Mouse (Mus musculus) G1E (cell line): ENCODE data around the gene Unc5b. TPM values are rescaled to one million over a fixed set of nuclear protein-coding genes. Genes with fewer than 3 reads are reported as not detected.

Experiments
- ATAC-seq: 2 replicates; pipeline ENCODE4 v1.8.0; 2016; ENCODE audit warnings: mild to moderate bottlenecking; ENCODE audit not compliant: insufficient number of reproducible peaks, poor library complexity, low FRiP score, severe bottlenecking; ENCODE audit errors: extremely low read depth
- DNase-seq: peaks from one replicate; pipeline ENCODE4 v3.0.0; 2012; ENCODE audit warnings: low spot score
- H3K27me3 ChIP-seq: 2 replicates; pipeline ENCODE4 v1.6.1; 2012; ENCODE audit warnings: mild to moderate bottlenecking, low read length, inconsistent platforms; ENCODE audit not compliant: insufficient read depth
- H3K36me3 ChIP-seq: replicated peaks from 2 replicates; pipeline ENCODE3; 2012; ENCODE audit warnings: mild to moderate bottlenecking, inconsistent platforms
- H3K4me1 ChIP-seq: 2 replicates; pipeline ENCODE4 v1.6.1; 2012; ENCODE audit warnings: low read depth, low read length, inconsistent platforms, mixed read lengths; ENCODE audit not compliant: insufficient read depth
- H3K4me3 ChIP-seq: 2 replicates; pipeline ENCODE4 v1.5.1; 2012; ENCODE audit warnings: low read depth, mild to moderate bottlenecking, inconsistent platforms, low read length, moderate library complexity, mixed read lengths
- H3K9me3 ChIP-seq: replicated peaks from 2 replicates; pipeline ENCODE4 v1.6.1; 2012; ENCODE audit warnings: inconsistent platforms
- CTCF ChIP-seq: IDR thresholded peaks from 2 replicates; pipeline ENCODE4 v1.5.1; 2012; ENCODE audit warnings: low read depth, low read length, inconsistent platforms, mixed read lengths
- GATA1 ChIP-seq: IDR thresholded peaks from 2 replicates; pipeline ENCODE4 v1.6.1; 2012; ENCODE audit warnings: borderline replicate concordance, low read length, inconsistent platforms, mixed read lengths
- GATA2 ChIP-seq: IDR thresholded peaks from 2 replicates; pipeline ENCODE4 v1.6.1; 2012; ENCODE audit warnings: low read depth, low read length, inconsistent platforms, borderline replicate concordance
- POLR2AphosphoS5 ChIP-seq: IDR thresholded peaks from 2 replicates; pipeline ENCODE4 v1.6.1; 2012; ENCODE audit warnings: low read depth, low read length, inconsistent platforms; ENCODE audit not compliant: insufficient replicate concordance
- TAL1 ChIP-seq: conservative IDR thresholded peaks from 2 replicates; pipeline ENCODE4 v1.6.1; 2012; ENCODE audit warnings: low read depth, low read length, inconsistent platforms, mixed read lengths
- polyA plus RNA-seq: library from polyadenylated mRNA; stranded (reverse); fragments of >175 nt; gene quantifications from 2 replicates; pipeline ENCODE4 v1.2.3, GENCODE M21; 2012
- total RNA-seq, 2 experiments: library from RNA; stranded (forward) in 1 of 2; stranded (reverse) in 1 of 2; fragments of 200-1000 nt in 1 of 2; fragments of >200 nt in 1 of 2; fragmentation: Nextera tagmentation in 1 of 2; gene quantifications; 2 replicates each; pipeline ENCODE4 v1.2.3; 2014 to 2017

The Unc5b gene
- total and polyA plus RNA-seq, 3 experiments, result under 0.01 TPM; not detected in 2

DNA sequence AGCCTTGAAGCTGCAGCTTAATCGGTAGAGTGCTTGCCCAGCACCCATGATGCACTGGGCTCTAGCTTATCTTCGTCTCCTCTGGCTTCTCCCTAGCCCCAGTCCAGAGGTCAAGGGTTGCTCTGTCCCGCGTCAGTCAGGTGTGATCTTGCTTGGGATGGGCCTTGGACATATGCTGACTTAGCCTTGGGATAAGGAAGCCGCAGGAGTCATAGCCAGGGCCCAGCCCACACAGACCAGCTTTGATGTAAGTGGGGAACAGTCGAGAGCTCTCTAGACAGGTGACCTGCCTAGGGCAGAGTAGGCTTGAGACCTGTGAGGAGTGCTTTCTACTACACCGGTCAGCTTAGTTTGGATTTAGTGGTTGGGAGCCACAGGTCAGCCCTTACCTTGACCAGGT is 64.0 kb downstream of the Unc5b start:
- H3K4me1 ChIP-seq, result no peaks in the 10 kb centered on the region
- TF ChIP-seq GATA2, result no peak
- TF ChIP-seq POLR2AphosphoS5, result no peak
- no peaks in the 10 kb centered on the region for H3K27me3 ChIP-seq
- no peak overlapping the region for H3K4me3 ChIP-seq
- DNase-seq (no peak), ATAC-seq (no peak)
- no peaks in the 10 kb centered on the region for H3K36me3 ChIP-seq
- peaks cover 24% of the 10 kb centered on the region for H3K9me3 ChIP-seq

DNA sequence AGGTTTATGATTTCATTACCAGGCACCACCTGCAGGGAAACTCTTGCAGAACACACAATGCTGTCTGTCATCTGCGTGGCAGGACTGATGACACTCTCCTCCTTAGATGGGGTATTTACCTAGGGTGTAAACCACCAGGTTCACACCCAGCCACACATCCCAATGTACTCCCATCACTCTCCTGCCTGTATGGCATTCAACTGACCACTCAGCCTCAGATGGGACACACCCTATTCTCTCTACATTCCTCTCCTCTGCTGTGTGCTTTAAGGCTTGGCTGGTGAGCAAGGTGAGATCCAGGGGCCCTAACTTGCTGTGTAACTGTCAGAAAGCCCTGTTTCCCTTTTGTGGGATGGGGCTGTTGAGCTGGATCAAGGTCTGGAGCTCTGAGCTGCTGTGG is 69.3 kb downstream of the Unc5b start:
- ATAC-seq, result no peak
- no peak overlapping the region for H3K4me3 ChIP-seq

DNA sequence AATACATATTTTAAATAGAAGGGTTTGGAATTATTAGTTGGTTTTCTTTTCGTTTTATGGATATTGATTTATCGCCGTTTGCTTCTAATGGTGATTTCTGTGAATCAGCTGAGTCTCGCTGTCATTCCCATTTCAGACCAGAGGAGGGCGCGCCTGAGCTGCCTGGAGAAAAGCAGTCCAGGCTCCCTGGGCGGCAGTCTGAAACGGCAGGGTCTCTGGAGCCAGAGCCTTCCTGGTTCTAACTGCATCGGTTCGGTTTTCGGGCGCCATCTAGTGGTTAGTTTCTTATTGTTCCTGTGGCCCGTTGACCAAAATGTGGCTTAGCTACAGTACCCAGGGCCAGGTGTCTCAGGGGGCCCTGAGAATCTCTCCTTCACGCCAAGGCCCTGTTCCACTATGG is 71.0 kb downstream of the Unc5b start:
- H3K4me3 ChIP-seq, result no peak overlapping the region
- H3K27me3 ChIP-seq, result no peaks in the 10 kb centered on the region
- TF ChIP-seq GATA2 (no peak), CTCF (peak; percentile 22; the same call in 1 of the 2 replicates), GATA1 (no peak)
- peak; percentile 33 for DNase-seq
- H3K4me1 ChIP-seq, result no peaks in the 10 kb centered on the region
- ATAC-seq, result peak; percentile 22
- H3K36me3 ChIP-seq, result no peaks in the 10 kb centered on the region
- H3K9me3 ChIP-seq, result no peaks in the 10 kb centered on the region; the same call in 1 of the 2 replicates

More for the DNA sequence above, 69.3 kb downstream of the Unc5b start:
- no peaks in the 10 kb centered on the region for H3K27me3 ChIP-seq
- no peak for DNase-seq
- H3K36me3 ChIP-seq, result no peaks in the 10 kb centered on the region
- H3K9me3 ChIP-seq, result peaks cover 6% of the 10 kb centered on the region
- no peaks in the 10 kb centered on the region for H3K4me1 ChIP-seq
- no peak for TF ChIP-seq GATA1
- no peak for TF ChIP-seq POLR2AphosphoS5
- no peak for TF ChIP-seq CTCF
- no peak for TF ChIP-seq TAL1
- no peak for TF ChIP-seq GATA2

DNA sequence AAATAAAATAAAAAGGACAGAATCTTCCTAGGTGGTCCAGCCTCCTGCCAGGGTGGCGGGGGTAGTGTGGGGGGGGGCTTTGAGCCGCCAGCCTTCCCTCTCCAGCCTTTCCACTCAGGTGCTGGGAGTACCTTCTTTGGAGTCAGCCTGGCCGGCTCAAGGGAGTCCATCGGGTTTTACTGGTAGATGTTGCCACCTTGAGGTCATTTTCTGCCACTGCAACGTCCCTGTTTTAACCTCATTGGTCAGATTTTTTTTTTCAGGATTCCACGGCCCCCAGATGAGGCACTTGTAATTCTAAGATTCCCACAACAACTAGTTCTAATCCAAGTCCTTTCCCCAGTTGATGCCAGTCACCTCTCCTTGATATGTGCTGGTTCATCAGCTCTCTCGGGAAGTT is 74.4 kb downstream of the Unc5b start:
- H3K4me3 ChIP-seq, result no peak overlapping the region
- DNase-seq, result peak; percentile 20
- H3K36me3 ChIP-seq, result no peaks in the 10 kb centered on the region
- no peaks in the 10 kb centered on the region for H3K9me3 ChIP-seq
- H3K4me1 ChIP-seq, result peaks cover 2% of the 10 kb centered on the region
- no peaks in the 10 kb centered on the region for H3K27me3 ChIP-seq
- TF ChIP-seq GATA1 (no peak), GATA2 (no peak), CTCF (0 out of 2 replicates have a peak, but pooled peaks have one; percentile 8), TAL1 (no peak)
- ATAC-seq, result no peak

DNA sequence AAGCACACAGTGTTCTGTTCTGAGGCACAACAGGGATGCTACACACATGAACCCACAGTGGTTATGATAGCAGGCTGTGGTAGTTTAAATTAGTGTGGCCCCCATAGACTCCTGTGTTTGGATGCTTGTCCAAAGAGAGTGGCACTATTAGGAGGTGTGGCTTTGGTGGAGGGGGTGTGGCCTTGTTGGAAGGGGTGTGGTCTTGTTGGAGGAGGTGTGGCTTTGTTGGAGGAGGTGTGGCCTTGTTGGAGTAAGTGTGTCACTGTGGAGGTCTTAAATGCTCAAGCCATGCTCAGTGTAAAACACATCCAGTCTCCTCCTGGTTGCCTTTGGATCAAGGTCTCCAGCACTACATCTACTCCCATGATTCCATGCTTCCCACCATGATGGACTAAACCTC is 75.2 kb downstream of the Unc5b start:
- no peak for TF ChIP-seq GATA1
- TF ChIP-seq TAL1, result no peak
- TF ChIP-seq GATA2, result no peak
- H3K9me3 ChIP-seq, result no peaks in the 10 kb centered on the region

DNA sequence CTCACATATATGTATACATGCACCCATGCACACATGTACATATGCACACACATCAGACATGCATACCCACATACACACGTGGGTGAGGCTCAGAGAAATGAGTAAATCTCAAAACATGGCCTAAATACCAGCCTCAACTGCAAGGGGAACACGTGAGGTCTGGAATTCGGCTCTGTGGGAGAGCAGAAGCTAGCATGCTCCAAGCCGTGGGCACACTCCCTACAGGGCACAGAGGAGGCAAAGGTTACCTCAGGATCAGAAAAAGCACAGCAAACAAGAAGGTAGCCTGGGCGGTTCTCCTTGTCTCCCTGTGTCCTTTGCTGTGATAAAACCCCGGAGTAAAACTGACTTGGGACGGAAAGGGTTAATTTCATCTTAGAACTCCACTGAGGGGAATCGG is 77.4 kb downstream of the Unc5b start:
- H3K9me3 ChIP-seq, result no peaks in the 10 kb centered on the region
- ATAC-seq (no peak), DNase-seq (no peak)
- peaks cover 12% of the 10 kb centered on the region for H3K36me3 ChIP-seq
- TF ChIP-seq CTCF (no peak), GATA1 (no peak), GATA2 (no peak), TAL1 (no peak), POLR2AphosphoS5 (no peak)
- H3K27me3 ChIP-seq, result no peaks in the 10 kb centered on the region
- H3K4me1 ChIP-seq, result peaks cover 2% of the 10 kb centered on the region
- no peak overlapping the region for H3K4me3 ChIP-seq

More for the DNA sequence above, 75.2 kb downstream of the Unc5b start:
- peaks cover 2% of the 10 kb centered on the region for H3K4me1 ChIP-seq
- no peak for DNase-seq
- ATAC-seq, result no peak
- H3K36me3 ChIP-seq, result no peaks in the 10 kb centered on the region
- H3K4me3 ChIP-seq, result no peak overlapping the region
- H3K27me3 ChIP-seq, result no peaks in the 10 kb centered on the region

DNA sequence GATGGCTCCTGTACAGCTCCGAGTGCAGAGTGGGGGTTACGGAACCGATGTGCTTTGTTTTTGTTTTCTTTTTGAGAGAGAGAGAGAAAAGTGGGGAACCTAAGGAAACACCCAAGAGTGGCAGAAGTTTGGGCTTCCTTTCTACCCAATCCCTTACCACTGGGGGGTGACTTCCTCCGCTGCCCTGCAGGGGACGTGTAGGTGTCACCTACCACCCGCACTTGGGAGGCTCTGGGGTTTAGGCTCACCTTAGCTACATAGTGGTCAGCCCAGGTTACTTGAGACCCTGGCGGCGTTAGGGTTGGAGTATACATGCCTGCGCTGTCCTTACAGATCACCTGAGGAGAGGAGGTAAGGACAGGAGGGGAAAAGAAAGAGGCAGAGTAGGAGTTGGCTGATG is 78.1 kb downstream of the Unc5b start:
- Histone ChIP-seq H3K9me3 (no peaks in the 10 kb centered on the region), H3K27me3 (no peaks in the 10 kb centered on the region), H3K4me3 (no peak overlapping the region; the same call in 1 of the 2 replicates), H3K36me3 (peaks cover 18% of the 10 kb centered on the region), H3K4me1 (peaks cover 2% of the 10 kb centered on the region)
- no peak for TF ChIP-seq GATA1
- no peak for TF ChIP-seq POLR2AphosphoS5
- TF ChIP-seq CTCF, result no peak
- TF ChIP-seq TAL1, result no peak
- TF ChIP-seq GATA2, result no peak
- ATAC-seq (no peak), DNase-seq (no peak)
